Mouse (Mus musculus): Measurements from ENCODE around the gene Tex13c3. TPM values are rescaled to one million over a fixed set of nuclear protein-coding genes. Genes with fewer than 3 reads are reported as not detected.

The Tex13c3 gene
- not detected for polyA plus RNA-seq (2014; fragmentation: Illumina TruSeq; extraction: RNeasy Lipid Tissue Mini Kit (QIAGEN cat#74804); ENCODE audit: low read depth, low replicate concordance)

GRCm38 (mm10) chrX:19481219-19481618 is at the start of gene Tex13c3:
Tex13c3 (minus strand) TSS chrX:19481319.

